Mouse (Mus musculus): Measurements from ENCODE around the gene Bicdl1. TPM values are rescaled to one million over a fixed set of nuclear protein-coding genes. Genes with fewer than 3 reads are reported as not detected.

Gene Bicdl1
- polyA plus RNA-seq, 1 experiment from 2014 or later = 6.8 TPM

DNA sequence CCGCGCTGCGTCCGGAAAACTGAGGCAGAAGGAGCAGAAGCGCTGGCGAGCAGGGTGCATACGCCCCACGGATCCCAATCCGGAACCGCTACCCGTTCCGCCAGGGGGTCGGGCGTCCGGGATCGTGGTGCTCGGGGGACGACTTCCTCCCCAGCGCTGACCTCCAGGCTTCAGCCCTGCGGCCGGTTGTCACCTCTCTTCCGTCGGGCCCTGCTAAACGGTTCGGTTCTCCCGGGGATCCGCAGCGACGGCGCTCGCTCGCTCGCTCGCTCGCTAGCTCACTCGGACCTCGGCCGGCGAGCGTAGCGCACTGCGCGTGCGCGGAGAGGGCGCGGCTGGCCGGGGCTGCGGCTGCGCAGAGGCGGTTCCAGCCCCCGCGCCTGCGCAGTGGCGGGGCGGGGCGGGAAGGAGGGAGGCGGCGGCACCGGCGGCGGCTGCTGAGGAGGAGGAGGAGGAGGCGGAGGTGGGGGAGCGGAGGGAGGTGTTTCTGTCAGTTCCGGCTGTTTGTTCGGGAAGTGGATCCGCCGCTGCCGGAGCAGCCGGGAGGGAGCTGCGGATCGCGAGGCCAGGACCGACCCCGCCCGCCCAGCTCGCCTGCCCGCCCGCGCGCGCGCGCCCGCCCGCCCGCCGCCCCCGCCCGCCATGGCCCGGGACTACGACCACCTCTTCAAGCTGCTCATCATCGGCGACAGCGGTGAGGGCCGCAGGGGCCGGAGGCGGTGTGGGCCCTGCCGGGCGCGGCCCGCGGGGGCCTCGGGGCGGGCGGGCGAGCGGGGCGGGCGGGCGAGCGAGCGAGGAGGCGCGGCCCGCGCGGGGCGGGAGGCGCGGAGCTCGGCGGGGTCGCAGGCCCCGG is 99.7 kb downstream of the Bicdl1 start, which contains the start of gene Rab35:
Rab35 (plus strand) TSS at position 404 of the 853 bp plus-strand sequence.
- Histone ChIP-seq H3K27ac (replicated peaks; ENCODE audit: low read depth, low read length) (peak within 1 kb of the TSS; percentile 81), H3K36me3 (replicated peaks; ENCODE audit: control insufficient read depth, insufficient read depth, low read depth, low read length) (no peaks in the 10 kb centered on the region), H3K9ac (replicated peaks; ENCODE audit: low read length) (peak within 1 kb of the TSS; percentile 91), H3K4me2 (ENCODE audit: low read depth, low read length) (peak within 1 kb of the TSS; percentile 78), H3K9me3 (replicated peaks; ENCODE audit: control insufficient read depth, low read length) (no peaks in the 10 kb centered on the region), H3K4me3 (ENCODE audit: low read depth, low read length) (peak within 1 kb of the TSS; percentile 63), H3K4me1 (ENCODE audit: control insufficient read depth, insufficient read depth, low read length) (no peaks in the 10 kb centered on the region; the same call in none of the 2 replicates), H3K27me3 (ENCODE audit: control insufficient read depth, insufficient read depth, low read length) (no peaks in the 10 kb centered on the region)
- peak; percentile 66 for ATAC-seq (replicated peaks; ENCODE audit: insufficient number of reproducible peaks, low FRiP score, low TSS enrichment, low read depth)
- under 1% methylated on average over 50 of the region's 125 CpGs for WGBS
- peak; percentile 95 for DNase-seq (ENCODE audit: low spot score)

DNA sequence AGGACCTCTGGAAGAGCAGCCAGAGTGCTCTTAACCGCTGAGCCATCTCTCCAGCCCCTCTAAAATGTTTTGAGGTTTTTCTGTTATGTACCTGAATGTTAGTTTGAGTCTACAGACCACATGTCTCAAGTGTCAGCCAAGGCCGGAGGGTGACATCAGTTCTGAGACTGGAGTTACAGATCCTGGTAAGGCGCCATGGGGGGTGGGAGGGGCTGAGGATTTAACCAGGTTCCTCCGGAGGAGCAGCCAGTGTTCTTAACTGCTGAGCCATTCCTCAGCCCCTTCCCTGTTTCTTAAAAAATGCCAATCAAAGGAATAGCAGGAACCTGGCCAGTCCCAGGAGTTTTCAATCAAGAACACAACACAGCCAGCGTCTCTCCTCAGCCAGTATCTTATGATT is 101.1 kb downstream of the Bicdl1 start:
- Histone ChIP-seq H3K9ac (replicated peaks; ENCODE audit: low read length) (no peak overlapping the region), H3K27ac (replicated peaks; ENCODE audit: low read depth, low read length) (no peak overlapping the region), H3K4me1 (ENCODE audit: control insufficient read depth, insufficient read depth, low read length) (no peaks in the 10 kb centered on the region; the same call in none of the 2 replicates), H3K4me3 (ENCODE audit: low read depth, low read length) (no peak overlapping the region), H3K4me2 (ENCODE audit: low read depth, low read length) (no peak overlapping the region), H3K9me3 (replicated peaks; ENCODE audit: control insufficient read depth, low read length) (no peaks in the 10 kb centered on the region), H3K27me3 (ENCODE audit: control insufficient read depth, insufficient read depth, low read length) (no peaks in the 10 kb centered on the region), H3K36me3 (replicated peaks; ENCODE audit: control insufficient read depth, insufficient read depth, low read depth, low read length) (no peaks in the 10 kb centered on the region)
- DNase-seq (ENCODE audit: low spot score) (peak; percentile 2), ATAC-seq (replicated peaks; ENCODE audit: insufficient number of reproducible peaks, low FRiP score, low TSS enrichment, low read depth) (no peak)
- WGBS = 43% methylated on average over 5 of the region's 5 CpGs

DNA sequence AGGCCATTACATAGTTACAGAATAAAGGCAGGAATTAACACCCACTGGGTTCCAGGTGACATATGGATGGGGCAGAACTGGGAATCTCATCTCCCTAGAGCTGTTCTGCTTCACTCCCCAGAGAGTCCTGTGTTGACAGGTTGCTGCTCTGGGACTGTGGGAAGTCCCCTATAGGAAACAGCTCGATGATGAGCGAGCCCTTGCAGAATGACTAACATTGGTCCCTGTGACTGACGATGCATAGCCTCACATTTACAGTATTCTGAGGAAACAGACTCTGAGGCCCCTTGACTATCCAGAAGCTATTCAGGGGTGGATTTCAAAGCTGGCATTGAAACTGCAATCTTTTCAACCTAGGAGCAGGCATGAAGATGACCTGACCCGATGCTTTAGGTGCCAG is 101.7 kb downstream of the Bicdl1 start:
- Histone ChIP-seq H3K4me1 (ENCODE audit: control insufficient read depth, insufficient read depth, low read length) (no peaks in the 10 kb centered on the region; the same call in none of the 2 replicates), H3K36me3 (replicated peaks; ENCODE audit: control insufficient read depth, insufficient read depth, low read depth, low read length) (no peaks in the 10 kb centered on the region), H3K4me3 (ENCODE audit: low read depth, low read length) (no peak overlapping the region), H3K27ac (replicated peaks; ENCODE audit: low read depth, low read length) (no peak overlapping the region), H3K9ac (replicated peaks; ENCODE audit: low read length) (no peak overlapping the region), H3K27me3 (ENCODE audit: control insufficient read depth, insufficient read depth, low read length) (no peaks in the 10 kb centered on the region), H3K9me3 (replicated peaks; ENCODE audit: control insufficient read depth, low read length) (no peaks in the 10 kb centered on the region), H3K4me2 (ENCODE audit: low read depth, low read length) (no peak overlapping the region)
- DNase-seq (ENCODE audit: low spot score) (no peak), ATAC-seq (replicated peaks; ENCODE audit: insufficient number of reproducible peaks, low FRiP score, low TSS enrichment, low read depth) (no peak)
- WGBS = 94% methylated on average over 4 of the region's 4 CpGs

DNA sequence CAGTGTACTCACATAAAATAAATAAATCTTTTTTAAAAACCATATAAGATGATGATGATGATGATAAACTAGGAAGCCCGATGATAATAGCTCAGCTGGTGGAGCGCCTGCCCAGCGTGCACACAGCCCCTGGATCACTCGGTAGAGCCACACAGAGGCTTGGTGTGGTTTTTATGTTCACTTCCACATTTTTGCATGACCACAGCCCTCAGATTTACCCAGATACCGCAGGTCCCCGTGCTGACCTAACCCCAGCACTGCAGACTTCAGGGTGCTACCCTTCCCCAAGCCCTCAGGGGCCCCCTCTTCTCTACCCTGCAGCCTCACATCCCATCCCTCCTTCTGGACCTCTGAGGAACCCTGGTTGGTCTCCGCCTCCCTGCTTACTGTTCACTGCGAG is 103.3 kb downstream of the Bicdl1 start:
- no peaks in the 10 kb centered on the region for H3K36me3 ChIP-seq (replicated peaks; ENCODE audit: control insufficient read depth, insufficient read depth, low read depth, low read length)
- H3K27me3 ChIP-seq (ENCODE audit: control insufficient read depth, insufficient read depth, low read length) = no peaks in the 10 kb centered on the region
- DNase-seq (ENCODE audit: low spot score) (no peak), ATAC-seq (replicated peaks; ENCODE audit: insufficient number of reproducible peaks, low FRiP score, low TSS enrichment, low read depth) (no peak)
- H3K27ac ChIP-seq (replicated peaks; ENCODE audit: low read depth, low read length) = no peak overlapping the region
- no peak overlapping the region for H3K4me3 ChIP-seq (ENCODE audit: low read depth, low read length)
- no peaks in the 10 kb centered on the region; the same call in none of the 2 replicates for H3K4me1 ChIP-seq (ENCODE audit: control insufficient read depth, insufficient read depth, low read length)
- no peak overlapping the region for H3K9ac ChIP-seq (replicated peaks; ENCODE audit: low read length)
- no peak overlapping the region for H3K4me2 ChIP-seq (ENCODE audit: low read depth, low read length)
- no peaks in the 10 kb centered on the region for H3K9me3 ChIP-seq (replicated peaks; ENCODE audit: control insufficient read depth, low read length)
- WGBS = 75% methylated on average over 8 of the region's 8 CpGs

- WGBS = 84% methylated on average over 10 of the region's 10 CpGs
- H3K27ac ChIP-seq (replicated peaks; ENCODE audit: low read depth, low read length) = no peak overlapping the region
Measured at GRCm38 (mm10) chr5:115626237-115626886, 105.1 kb downstream of the Bicdl1 start.

GRCm38 (mm10) chr5:115623694-115624440 is 107.6 kb downstream of the Bicdl1 start:
- H3K4me3 ChIP-seq (ENCODE audit: low read depth, low read length) = no peak overlapping the region
- DNase-seq (ENCODE audit: low spot score) = no peak
- no peak overlapping the region for H3K9ac ChIP-seq (replicated peaks; ENCODE audit: low read length)
- no peak for ATAC-seq (replicated peaks; ENCODE audit: insufficient number of reproducible peaks, low FRiP score, low TSS enrichment, low read depth)
- no peaks in the 10 kb centered on the region for H3K4me1 ChIP-seq (ENCODE audit: control insufficient read depth, insufficient read depth, low read length)
- H3K36me3 ChIP-seq (replicated peaks; ENCODE audit: control insufficient read depth, insufficient read depth, low read depth, low read length) = peaks cover 10% of the 10 kb centered on the region
- no peaks in the 10 kb centered on the region for H3K27me3 ChIP-seq (ENCODE audit: control insufficient read depth, insufficient read depth, low read length)
- no peak overlapping the region for H3K4me2 ChIP-seq (ENCODE audit: low read depth, low read length)
- 80% methylated on average over 9 of the region's 9 CpGs for WGBS
- no peak overlapping the region for H3K27ac ChIP-seq (replicated peaks; ENCODE audit: low read depth, low read length)
- no peaks in the 10 kb centered on the region for H3K9me3 ChIP-seq (replicated peaks; ENCODE audit: control insufficient read depth, low read length)

More at GRCm38 (mm10) chr5:115626237-115626886, 105.1 kb downstream of the Bicdl1 start:
- H3K9ac ChIP-seq (replicated peaks; ENCODE audit: low read length) = no peak overlapping the region
- no peak overlapping the region for H3K4me2 ChIP-seq (ENCODE audit: low read depth, low read length)
- ATAC-seq (replicated peaks; ENCODE audit: insufficient number of reproducible peaks, low FRiP score, low TSS enrichment, low read depth) (no peak), DNase-seq (ENCODE audit: low spot score) (no peak)
- H3K27me3 ChIP-seq (ENCODE audit: control insufficient read depth, insufficient read depth, low read length) = no peaks in the 10 kb centered on the region
- H3K4me1 ChIP-seq (ENCODE audit: control insufficient read depth, insufficient read depth, low read length) = no peaks in the 10 kb centered on the region
- H3K9me3 ChIP-seq (replicated peaks; ENCODE audit: control insufficient read depth, low read length) = no peaks in the 10 kb centered on the region
- no peak overlapping the region for H3K4me3 ChIP-seq (ENCODE audit: low read depth, low read length)
- peaks cover 2% of the 10 kb centered on the region for H3K36me3 ChIP-seq (replicated peaks; ENCODE audit: control insufficient read depth, insufficient read depth, low read depth, low read length)

DNA sequence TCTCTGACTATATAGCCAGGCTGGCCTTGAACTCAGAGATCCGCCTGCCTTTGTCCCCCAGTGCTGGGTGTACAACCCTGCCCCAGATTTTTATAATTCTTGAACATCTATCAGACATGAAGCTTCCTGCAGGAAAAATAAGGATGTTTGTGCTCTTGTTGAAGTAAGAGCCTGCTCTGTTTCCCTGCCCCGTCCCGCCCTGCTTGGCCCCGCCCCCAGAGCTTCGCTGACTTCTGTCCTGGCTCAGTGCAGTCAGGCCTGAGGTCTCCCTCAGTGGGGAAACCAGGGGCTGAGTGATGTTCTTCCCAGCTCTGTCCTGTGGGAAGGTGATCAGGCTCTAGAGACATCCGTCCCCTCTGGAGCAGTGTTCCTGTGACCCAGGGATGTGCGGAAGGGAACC is 108.7 kb downstream of the Bicdl1 start:
- DNase-seq (ENCODE audit: low spot score) (no peak), ATAC-seq (replicated peaks; ENCODE audit: insufficient number of reproducible peaks, low FRiP score, low TSS enrichment, low read depth) (no peak; the same call in 1 of the 2 replicates)
- H3K27ac ChIP-seq (replicated peaks; ENCODE audit: low read depth, low read length) = no peak overlapping the region
- H3K4me3 ChIP-seq (ENCODE audit: low read depth, low read length) = no peak overlapping the region
- no peak overlapping the region for H3K4me2 ChIP-seq (ENCODE audit: low read depth, low read length)
- H3K9me3 ChIP-seq (replicated peaks; ENCODE audit: control insufficient read depth, low read length) = no peaks in the 10 kb centered on the region
- H3K36me3 ChIP-seq (replicated peaks; ENCODE audit: control insufficient read depth, insufficient read depth, low read depth, low read length) = peaks cover 11% of the 10 kb centered on the region
- no peak overlapping the region for H3K9ac ChIP-seq (replicated peaks; ENCODE audit: low read length)
- H3K4me1 ChIP-seq (ENCODE audit: control insufficient read depth, insufficient read depth, low read length) = no peaks in the 10 kb centered on the region
- no peaks in the 10 kb centered on the region for H3K27me3 ChIP-seq (ENCODE audit: control insufficient read depth, insufficient read depth, low read length)
- WGBS = 86% methylated on average over 7 of the region's 7 CpGs
